Mouse (Mus musculus): ENCODE data around the gene Gm21885.
A peak's percentile ranks its signal among the peaks of the same experiment; 100 is the strongest.

Gene Gm21885

GRCm38 (mm10) chr11:94320969-94321930, 39.6 kb downstream of the Gm21885 start:
- DNase-seq, result no peak

GRCm38 (mm10) chr11:94321931-94322400, 40.3 kb downstream of the Gm21885 start, which contains the start of gene Luc7l3:
Gene Luc7l3, minus strand, starts transcription at chr11:94321988.
- DNase-seq, result peak; percentile 89 to 90

- DNase-seq, result no peak
These were observed 41.0 kb downstream of the Gm21885 start for GRCm38 (mm10) chr11:94322636-94323035.

GRCm38 (mm10) chr11:94323271-94323925, 41.7 kb downstream of the Gm21885 start:
- no peak for DNase-seq

- no peak for DNase-seq
These were observed 42.9 kb downstream of the Gm21885 start for GRCm38 (mm10) chr11:94324618-94325017.

GRCm38 (mm10) chr11:94326961-94327411, 45.3 kb downstream of the Gm21885 start:
- no peak for DNase-seq

- DNase-seq, result peak; percentile 70 to 72
These were observed 46.3 kb downstream of the Gm21885 start, which contains the start of gene Ankrd40 for GRCm38 (mm10) chr11:94327693-94328643. Gene Ankrd40, plus strand, starts transcription at chr11:94328001.

- no peak for DNase-seq
These were observed 47.0 kb downstream of the Gm21885 start for GRCm38 (mm10) chr11:94328644-94329025.

GRCm38 (mm10) chr11:94329270-94329891, 47.7 kb downstream of the Gm21885 start:
- DNase-seq, result no peak

- no peak for DNase-seq
These were observed 48.5 kb downstream of the Gm21885 start for GRCm38 (mm10) chr11:94330211-94330610.

GRCm38 (mm10) chr11:94332726-94333125, 51.1 kb downstream of the Gm21885 start:
- no peak for DNase-seq

GRCm38 (mm10) chr11:94334386-94334968, 52.8 kb downstream of the Gm21885 start:
- no peak for DNase-seq
